Mouse (Mus musculus): Measurements from ENCODE around the gene Tmed10. TPM values are rescaled to one million over a fixed set of nuclear protein-coding genes. Genes with fewer than 3 reads are reported as not detected.

Tmed10 gene
- polyA plus RNA-seq (2017; shearing (Covaris generic)): 100 to 1,000 TPM; 140 to 162 TPM

DNA sequence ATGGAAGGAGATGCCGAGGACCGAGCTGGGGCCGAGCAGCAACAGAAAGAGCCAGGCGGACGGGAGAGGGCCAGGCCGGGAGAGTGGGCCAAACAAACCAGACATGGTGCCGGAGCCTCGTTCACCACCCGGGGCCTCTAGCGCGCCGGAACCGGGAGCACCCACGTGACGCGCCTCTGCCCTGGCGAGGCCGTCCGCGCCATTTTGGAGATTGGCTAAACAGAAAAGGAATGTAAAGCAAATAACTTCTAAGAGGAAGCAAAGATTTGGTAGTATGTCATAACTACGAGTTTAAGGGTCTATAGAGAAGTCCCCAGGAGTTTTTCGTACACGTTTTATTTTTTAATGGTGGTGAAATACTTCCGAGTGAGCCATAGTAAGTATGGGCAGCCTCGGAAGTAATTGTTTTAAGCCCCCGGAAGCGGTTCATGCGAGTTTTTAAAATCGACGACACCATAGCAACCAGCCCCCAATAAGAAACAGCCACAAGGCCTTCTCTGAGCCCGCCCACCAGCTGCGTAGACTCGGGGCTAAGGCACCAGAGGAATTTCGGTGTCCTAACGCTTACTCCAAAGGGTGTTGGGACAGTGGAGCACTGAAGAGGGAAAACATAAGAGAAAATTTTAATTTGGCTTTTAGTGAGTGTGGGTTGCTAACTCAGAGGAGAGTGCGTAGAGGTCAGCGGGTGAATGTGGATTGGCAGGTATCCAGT, at the start of gene Tmed10:
Tmed10 (minus strand) TSS at position 287 of the 712 bp plus-strand sequence.

DNA sequence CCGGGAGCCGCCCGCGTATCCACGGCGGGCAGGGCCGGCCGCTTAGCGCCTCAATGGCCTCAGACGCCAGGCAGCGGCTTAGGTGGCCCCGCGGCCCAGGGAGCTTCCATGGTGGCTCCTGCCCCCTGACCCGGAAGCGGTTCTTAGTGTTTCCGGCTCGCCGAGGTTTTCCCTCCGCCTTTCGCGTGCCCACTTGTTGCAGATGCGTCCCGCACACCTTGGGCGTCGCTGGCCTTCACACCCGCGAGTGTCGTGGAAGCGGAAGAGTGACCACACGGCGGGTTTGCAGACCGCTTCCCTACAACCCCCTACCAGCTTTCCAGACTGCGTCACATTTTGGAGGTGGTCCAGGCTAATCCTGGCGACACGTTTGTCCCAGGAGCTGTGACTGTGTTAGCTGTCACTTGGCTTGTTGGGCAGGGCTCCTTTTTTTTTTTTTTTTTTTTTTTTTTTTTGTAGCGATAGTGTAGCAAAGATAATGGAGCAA, 35.4 kb downstream of the Tmed10 start, which contains the start of gene Nek9:
Nek9 (minus strand) TSS at position 120 of the 487 bp plus-strand sequence.

Other genes starting within 250 kb of the Tmed10 start
- gene Rps6kl1, start 223.6 kb downstream of the Tmed10 start, polyA plus RNA-seq (2017; shearing (Covaris generic)): 1 to 10 TPM in 1 of 2 experiments, under 1 TPM in 1; 0.53 to 1.4 TPM
- under 1 TPM in 1 of 2 experiments, not detected in 1; 0.59 TPM for gene Pgf, start 197.1 kb downstream of the Tmed10 start, polyA plus RNA-seq (2017; shearing (Covaris generic))
- 100 to 1,000 TPM; 102 to 115 TPM for gene Eif2b2, start 155.4 kb downstream of the Tmed10 start, polyA plus RNA-seq (2017; shearing (Covaris generic))
- gene Mlh3, start 104.2 kb downstream of the Tmed10 start, polyA plus RNA-seq (2017; shearing (Covaris generic)): 10 to 100 TPM in 1 of 2 experiments, 1 to 10 TPM in 1; 9.0 to 11.1 TPM
- gene Acyp1, start 86.4 kb downstream of the Tmed10 start, polyA plus RNA-seq (2017; shearing (Covaris generic)): 10 to 100 TPM; 46.4 to 92.5 TPM
- under 1 TPM in 1 of 2 experiments, not detected in 1; 0.58 TPM for gene Zc2hc1c, start 86.3 kb downstream of the Tmed10 start, polyA plus RNA-seq (2017; shearing (Covaris generic))
- gene Nek9, start 35.5 kb downstream of the Tmed10 start, polyA plus RNA-seq (2017; shearing (Covaris generic)): 10 to 100 TPM; 26.4 to 32.2 TPM
- 100 to 1,000 TPM in 1 of 2 experiments, 10 to 100 TPM in 1; 59.7 to 201 TPM for gene Fos, start 99.0 kb upstream of the Tmed10 start, polyA plus RNA-seq (2017; shearing (Covaris generic))
- gene Jdp2, start 224.2 kb upstream of the Tmed10 start, polyA plus RNA-seq (2017; shearing (Covaris generic)): 1 to 10 TPM; 2.0 to 9.1 TPM